Mouse (Mus musculus) heart, adult 2 months (tissue): Measurements from ENCODE around the gene Mapk7.

Experiments used
- CTCF ChIP-seq: fragments of 200-600 bp; IDR thresholded peaks from 2 replicates; pipeline ENCODE4 v1.8.1; 2022; ENCODE audit warnings: antibody characterized with exemption, mild to moderate bottlenecking, moderate library complexity
- POLR2A ChIP-seq: fragments of 200-500 bp; IDR thresholded peaks from 2 replicates; pipeline ENCODE4 v1.6.1; 2011; ENCODE audit warnings: mild to moderate bottlenecking, low read depth, low read length, control low read depth; ENCODE audit not compliant: insufficient read depth

- TF ChIP-seq CTCF (no peak), POLR2A (no peak)
Observed at GRCm38 (mm10) chr11:61481239-61482090, 12.7 kb downstream of the Mapk7 start.
